Comparison of ENCODE assay signal across 18 mouse cellular contexts in genomic region chr2:129227011-129227529, GRCm38 (mm10). TPM values are rescaled to one million over a fixed set of nuclear protein-coding genes. Genes with fewer than 3 reads are reported as not detected.
DNase-seq lines count a peak whose midpoint lies in the region; ATAC-seq and TF ChIP-seq lines count a peak whose summit lies in the region.
"Had no signal": no experiment of that assay in that cellular context is flagged by ENCODE, and none has a peak within 500 bp of the region (broad histone marks: within the 10 kb centered on the region; RNA-seq: fewer than 3 reads in every experiment).

No protein-coding gene starts in this region.

- no peaks in the 10 kb centered on the region for H3K9me3 ChIP-seq in erythroblast, embryonic 14.5 days (ENCODE audit: control insufficient read depth, low read length)
- no peaks in the 10 kb centered on the region for H3K9me3 ChIP-seq in midbrain, embryonic 10.5 days (replicated peaks)
- no peaks in the 10 kb centered on the region for H3K9me3 ChIP-seq in midbrain, embryonic 15.5 days
- H3K9me3 ChIP-seq in liver, embryonic 14.5 days (ENCODE audit: control insufficient read depth, low read length): no peaks in the 10 kb centered on the region
- H3K9me3 ChIP-seq in forebrain, embryonic 12.5 days: no peaks in the 10 kb centered on the region
- H3K9me3 ChIP-seq: hindbrain, embryonic 12.5 days; intestine, embryonic 15.5 days had no signal

- peaks cover 43% of the 10 kb centered on the region for H3K36me3 ChIP-seq in erythroblast, embryonic 14.5 days (ENCODE audit: control insufficient read depth)
- no peaks in the 10 kb centered on the region for H3K36me3 ChIP-seq in midbrain, embryonic 10.5 days
- no peaks in the 10 kb centered on the region for H3K36me3 ChIP-seq in midbrain, embryonic 15.5 days (replicated peaks)
- H3K36me3 ChIP-seq in liver, embryonic 14.5 days (replicated peaks; ENCODE audit: control insufficient read depth, insufficient read depth, low read depth): no peaks in the 10 kb centered on the region
- no peaks in the 10 kb centered on the region for H3K36me3 ChIP-seq in forebrain, embryonic 12.5 days (replicated peaks)
- H3K36me3 ChIP-seq: hindbrain, embryonic 12.5 days; intestine, embryonic 15.5 days had no signal

- no peak for DNase-seq in midbrain, embryonic 10.5 days (ENCODE audit: low spot score)
- DNase-seq in MEL-GATA-1-ER (ENCODE audit: extremely low read depth, low read depth): peak; percentile 18
- DNase-seq in liver, embryonic 14.5 days (ENCODE audit: low read depth in 3 of 3, low spot score in 3 of 3): no peak
- no peak for DNase-seq in adrenal gland, adult 8-10 months
- DNase-seq: cerebellum, adult 9-10 months; forebrain, postnatal 0 days; gastrocnemius, adult 2 months; lung, postnatal 14 days; right cerebral cortex, postnatal 25 days; thymus, postnatal 14 days had no signal

- H3K4me3 ChIP-seq in erythroblast, embryonic 14.5 days (replicated peaks): peak overlapping the region; percentile 63
- no peak overlapping the region for H3K4me3 ChIP-seq in midbrain, embryonic 10.5 days
- H3K4me3 ChIP-seq in midbrain, embryonic 15.5 days: no peak overlapping the region
- H3K4me3 ChIP-seq in liver, embryonic 14.5 days (ENCODE audit: insufficient read depth in 1 of 2, low read depth in 2 of 2, low read length in 2 of 2): no peak overlapping the region; a peak in 2 of 4 replicates
- H3K4me3 ChIP-seq in forebrain, embryonic 12.5 days (replicated peaks): no peak overlapping the region
- H3K4me3 ChIP-seq: gastrocnemius, adult 2 months; hindbrain, embryonic 12.5 days; intestine, embryonic 15.5 days; layer of hippocampus, adult 2 months had no signal

- TF ChIP-seq CTCF in liver, embryonic 14.5 days (IDR thresholded peaks at IDR 0.05; ENCODE audit: low read depth): no peak

- 76% methylated on average over 7 of the region's 7 CpGs for WGBS in midbrain, embryonic 10.5 days
- WGBS in midbrain, embryonic 15.5 days: 76% methylated on average over 7 of the region's 7 CpGs
- WGBS in liver, embryonic 14.5 days (ENCODE audit: insufficient replicate concordance): 42% methylated on average over 7 of the region's 7 CpGs
- WGBS in forebrain, embryonic 12.5 days: 75% methylated on average over 7 of the region's 7 CpGs

- no peak overlapping the region for H3K4me2 ChIP-seq in midbrain, embryonic 15.5 days
- H3K4me2 ChIP-seq in liver, embryonic 14.5 days (ENCODE audit: low read depth): peak overlapping the region; percentile 72
- H3K4me2 ChIP-seq in forebrain, embryonic 12.5 days: no peak overlapping the region
- H3K4me2 ChIP-seq: hindbrain, embryonic 12.5 days; intestine, embryonic 15.5 days had no signal

- peak overlapping the region; percentile 63 for H3K27ac ChIP-seq in midbrain, embryonic 10.5 days (replicated peaks)
- H3K27ac ChIP-seq in midbrain, embryonic 15.5 days: no peak overlapping the region
- H3K27ac ChIP-seq in liver, embryonic 14.5 days: peak overlapping the region; percentile 95
- H3K27ac ChIP-seq in forebrain, embryonic 12.5 days: no peak overlapping the region
- H3K27ac ChIP-seq: gastrocnemius, adult 2 months; hindbrain, embryonic 12.5 days; intestine, embryonic 15.5 days; layer of hippocampus, adult 2 months had no signal

- TF ChIP-seq EP300 in liver, embryonic 14.5 days (IDR thresholded peaks at IDR 0.05; ENCODE audit: low read depth): no peak

- ATAC-seq in erythroblast, adult 5-6 weeks (replicated peaks; ENCODE audit: low FRiP score, poor library complexity, severe bottlenecking): no peak
- no peak for ATAC-seq in midbrain, embryonic 15.5 days (replicated peaks)
- ATAC-seq in liver, embryonic 14.5 days (ENCODE audit: insufficient read depth): peak; percentile 12; the same call in 1 of the 2 replicates
- no peak for ATAC-seq in forebrain, embryonic 12.5 days (ENCODE audit: low FRiP score)
- ATAC-seq: forebrain, postnatal 0 days had no signal

- H3K9ac ChIP-seq in midbrain, embryonic 15.5 days: no peak overlapping the region
- peak overlapping the region; percentile 77 for H3K9ac ChIP-seq in liver, embryonic 14.5 days (replicated peaks)
- H3K9ac ChIP-seq in forebrain, embryonic 12.5 days: no peak overlapping the region
- H3K9ac ChIP-seq: forebrain, postnatal 0 days; hindbrain, embryonic 12.5 days; intestine, embryonic 15.5 days had no signal

- H3K27me3 ChIP-seq in erythroblast, embryonic 14.5 days (ENCODE audit: control insufficient read depth): no peaks in the 10 kb centered on the region
- H3K27me3 ChIP-seq in midbrain, embryonic 10.5 days (ENCODE audit: low read depth, poor library complexity, severe bottlenecking): no peaks in the 10 kb centered on the region
- H3K27me3 ChIP-seq in midbrain, embryonic 15.5 days (replicated peaks): no peaks in the 10 kb centered on the region
- H3K27me3 ChIP-seq in liver, embryonic 14.5 days (ENCODE audit: control insufficient read depth, insufficient read depth, low read length): no peaks in the 10 kb centered on the region
- no peaks in the 10 kb centered on the region for H3K27me3 ChIP-seq in forebrain, embryonic 12.5 days
- H3K27me3 ChIP-seq: CH12.LX; hindbrain, embryonic 12.5 days; intestine, embryonic 15.5 days had no signal

- H3K4me1 ChIP-seq in erythroblast, embryonic 14.5 days (ENCODE audit: control insufficient read depth): peaks cover 94% of the 10 kb centered on the region
- peaks cover 4% of the 10 kb centered on the region; the same call in 1 of the 2 replicates for H3K4me1 ChIP-seq in midbrain, embryonic 10.5 days
- H3K4me1 ChIP-seq in midbrain, embryonic 15.5 days: no peaks in the 10 kb centered on the region
- H3K4me1 ChIP-seq in liver, embryonic 14.5 days (replicated peaks; ENCODE audit: control insufficient read depth in 2 of 2, insufficient read depth in 2 of 2, low read length in 1 of 2): peaks cover 70 to 76% of the 10 kb centered on the region in 2 experiments
- no peaks in the 10 kb centered on the region; the same call in 1 of the 2 replicates for H3K4me1 ChIP-seq in forebrain, embryonic 12.5 days
- H3K4me1 ChIP-seq: hindbrain, embryonic 12.5 days; intestine, embryonic 15.5 days had no signal

RNA-seq across cellular contexts. Expression of gene Slc20a1, which starts 28.5 kb away (rescaled TPM):
- 13.6 and 18.4 TPM in 2 replicates for polyA plus RNA-seq in erythroblast, embryonic 14.5 days (2012)
- 40.5 and 44.1 TPM in 2 replicates for total RNA-seq in erythroblast, adult 5-6 weeks (2015; ENCODE audit: low replicate concordance)
- total RNA-seq in erythroblast, adult 5-6 weeks (2017; ENCODE audit: low replicate concordance): 240 and 313 TPM in 2 replicates
- polyA plus RNA-seq in midbrain, embryonic 10.5 days (2016; fragmentation: Nextera tagmentation; extraction: Ambion mirVana): 53.7 and 55.6 TPM in 2 replicates
- polyA plus RNA-seq in midbrain, embryonic 15.5 days (2015; fragmentation: Nextera tagmentation; extraction: Ambion mirVana): 57.4 and 60.4 TPM in 2 replicates
- polyA plus RNA-seq in liver, embryonic 14.5 days (2012; rRNA removed): 37.7 and 50.7 TPM in 2 replicates
- 42.7 and 49.2 TPM in 2 replicates for polyA plus RNA-seq in liver, embryonic 14.5 days (2014; fragmentation: Nextera tagmentation; extraction: Ambion mirVana)
- total RNA-seq in adrenal gland, adult 8-10 months (2022): 10 to 100 TPM; 14.9 to 27.6 (median 22.8) TPM
- 61.6 and 63.1 TPM in 2 replicates for polyA plus RNA-seq in forebrain, embryonic 12.5 days (2016; fragmentation: Nextera tagmentation; extraction: Ambion mirVana)

Comparison
In these comparisons a context has a peak if more than half of its experiments do, and no peak if none do; other contexts are left out.
1. H3K27ac ChIP-seq: peak in midbrain, embryonic 10.5 days (single experiment) and liver, embryonic 14.5 days (single experiment); none in midbrain, embryonic 15.5 days (single experiment) and forebrain, embryonic 12.5 days (single experiment).